Mouse (Mus musculus) lung, adult 18-20 months (tissue): Measurements from ENCODE around the gene Wfdc1.

Experiments
- DNase-seq, 2 experiments: peaks; one replicate each; pipeline ENCODE4 v3.0.0; 2022; ENCODE audit warnings: mixed read lengths in 2 of 2

Gene Wfdc1

GRCm38 (mm10) chr8:119641058-119641457, 25.1 kb upstream of the Wfdc1 start:
- no peak for DNase-seq

- no peak for DNase-seq
Observed at GRCm38 (mm10) chr8:119642960-119643359, 23.2 kb upstream of the Wfdc1 start.

- DNase-seq = no peak
Observed at GRCm38 (mm10) chr8:119644429-119644960, 21.7 kb upstream of the Wfdc1 start.

GRCm38 (mm10) chr8:119644981-119645597, 21.1 kb upstream of the Wfdc1 start:
- no peak for DNase-seq

- DNase-seq = no peak
Observed at GRCm38 (mm10) chr8:119646197-119646596, 20.0 kb upstream of the Wfdc1 start.

GRCm38 (mm10) chr8:119646846-119647245, 19.3 kb upstream of the Wfdc1 start:
- no peak for DNase-seq

- DNase-seq = no peak
Observed at GRCm38 (mm10) chr8:119651324-119651723, 14.8 kb upstream of the Wfdc1 start.

GRCm38 (mm10) chr8:119656709-119657464, 9.3 kb upstream of the Wfdc1 start:
- peak; percentile 49 to 60 for DNase-seq

- peak; percentile 79 to 87 for DNase-seq
Observed at GRCm38 (mm10) chr8:119661081-119661480, 5.1 kb upstream of the Wfdc1 start.

GRCm38 (mm10) chr8:119661892-119662291, 4.3 kb upstream of the Wfdc1 start:
- DNase-seq = peak; percentile 51 to 60

GRCm38 (mm10) chr8:119663440-119663839, 2.7 kb upstream of the Wfdc1 start:
- no peak for DNase-seq

- DNase-seq = no peak
Observed at GRCm38 (mm10) chr8:119665270-119665669, 895 bp upstream of the Wfdc1 start.

GRCm38 (mm10) chr8:119668447-119668846, 2.3 kb downstream of the Wfdc1 start:
- DNase-seq = no peak

- peak; percentile 50 to 72 for DNase-seq
Observed at GRCm38 (mm10) chr8:119669284-119669683, 3.1 kb downstream of the Wfdc1 start.

GRCm38 (mm10) chr8:119670419-119671091, 4.4 kb downstream of the Wfdc1 start:
- peak; percentile 80 to 88 for DNase-seq

- DNase-seq = no peak
Observed at GRCm38 (mm10) chr8:119673976-119674555, 7.9 kb downstream of the Wfdc1 start.

- no peak for DNase-seq
Observed at GRCm38 (mm10) chr8:119675457-119675856, 9.3 kb downstream of the Wfdc1 start.

- DNase-seq = peak; percentile 86 to 89
Observed at GRCm38 (mm10) chr8:119676389-119676788, 10.2 kb downstream of the Wfdc1 start.

GRCm38 (mm10) chr8:119678138-119678843, 12.1 kb downstream of the Wfdc1 start:
- DNase-seq = peak; percentile 32 to 48

- no peak for DNase-seq
Observed at GRCm38 (mm10) chr8:119679184-119679583, 13.0 kb downstream of the Wfdc1 start.

GRCm38 (mm10) chr8:119690602-119691001, 24.4 kb downstream of the Wfdc1 start:
- DNase-seq = no peak

GRCm38 (mm10) chr8:119691989-119692388, 25.8 kb downstream of the Wfdc1 start:
- no peak for DNase-seq
